Mouse (Mus musculus) embryonic facial prominence, embryonic 10.5 days (tissue): ENCODE results near the gene Nav2. TPM values are rescaled to one million over a fixed set of nuclear protein-coding genes. Genes with fewer than 3 reads are reported as not detected.

Source experiments
- DNase-seq: peaks from one replicate; pipeline ENCODE4 v3.0.0-alpha.2; 2017; ENCODE audit warnings: low spot score
- H3K27ac ChIP-seq: fragments of 300-500 bp; sonication (generic); replicated peaks from 2 replicates; pipeline ENCODE4 v1.5.1; 2016; ENCODE audit warnings: mild to moderate bottlenecking
- H3K27me3 ChIP-seq: fragments of 300-500 bp; sonication (generic); replicated peaks from 2 replicates; pipeline ENCODE4 v1.6.1; 2016; ENCODE audit warnings: low read depth, mild to moderate bottlenecking; ENCODE audit not compliant: poor library complexity, severe bottlenecking
- H3K36me3 ChIP-seq: fragments of 300-500 bp; sonication (generic); replicated peaks from 2 replicates; pipeline ENCODE4 v1.6.1; 2016; ENCODE audit warnings: mild to moderate bottlenecking, moderate library complexity
- H3K4me1 ChIP-seq: fragments of 300-500 bp; sonication (generic); 2 replicates; pipeline ENCODE4 v1.6.1; 2016
- H3K4me3 ChIP-seq: fragments of 300-500 bp; sonication (generic); 2 replicates; pipeline ENCODE4 v1.5.1; 2016; ENCODE audit warnings: mild to moderate bottlenecking, moderate library complexity
- H3K9me3 ChIP-seq: fragments of 300-500 bp; sonication (generic); 2 replicates; pipeline ENCODE4 v1.6.1; 2016; ENCODE audit warnings: mild to moderate bottlenecking
- WGBS: fragments of 180-500 bp; shearing (Covaris S2); methylation state at CpG from one replicate; pipeline ENCODE4 v1.1.7; 2016; 5-methylcytosine and 5-hydroxymethylcytosine counted together
- polyA plus RNA-seq: library from polyadenylated mRNA; unstranded; fragments of >200 nt; fragmentation: Nextera tagmentation; extraction: Ambion mirVana; gene quantifications from 2 replicates; pipeline ENCODE4 v1.2.1, GENCODE M21; 2016

Nav2 gene
- polyA plus RNA-seq, 1 experiment from 2014 or later, result 11.5 TPM

GRCm38 (mm10) chr7:49527495-49527894 is 619.0 kb downstream of the Nav2 start:
- Histone ChIP-seq H3K27ac (peak overlapping the region; percentile 71), H3K9me3 (no peaks in the 10 kb centered on the region), H3K4me3 (peak overlapping the region; percentile 33; the same call in 1 of the 2 replicates), H3K36me3 (no peaks in the 10 kb centered on the region), H3K27me3 (peaks cover 36% of the 10 kb centered on the region), H3K4me1 (peaks cover 61% of the 10 kb centered on the region)
- WGBS, result 18% methylated on average over 4 of the region's 4 CpGs
- peak; percentile 43 for DNase-seq

- Histone ChIP-seq H3K9me3 (no peaks in the 10 kb centered on the region), H3K36me3 (no peaks in the 10 kb centered on the region), H3K27me3 (peaks cover 36% of the 10 kb centered on the region), H3K4me1 (peaks cover 57% of the 10 kb centered on the region), H3K27ac (peak overlapping the region; percentile 71), H3K4me3 (peak overlapping the region; percentile 33; the same call in 1 of the 2 replicates)
- WGBS, result 16% methylated on average over 4 of the region's 4 CpGs
- DNase-seq, result no peak
These were observed 619.4 kb downstream of the Nav2 start for GRCm38 (mm10) chr7:49527925-49528324.

GRCm38 (mm10) chr7:49529498-49529897 is 621.0 kb downstream of the Nav2 start:
- Histone ChIP-seq H3K9me3 (no peaks in the 10 kb centered on the region), H3K4me1 (peaks cover 44% of the 10 kb centered on the region), H3K4me3 (no peak overlapping the region), H3K36me3 (no peaks in the 10 kb centered on the region), H3K27ac (no peak overlapping the region), H3K27me3 (peaks cover 21% of the 10 kb centered on the region)
- no peak for DNase-seq
- WGBS, result 84% methylated on average over 2 of the region's 2 CpGs

GRCm38 (mm10) chr7:49533571-49533970 is 625.1 kb downstream of the Nav2 start:
- Histone ChIP-seq H3K4me3 (no peak overlapping the region), H3K9me3 (no peaks in the 10 kb centered on the region), H3K27me3 (no peaks in the 10 kb centered on the region), H3K4me1 (peaks cover 9% of the 10 kb centered on the region), H3K27ac (no peak overlapping the region), H3K36me3 (0 out of 2 replicates have a peak, but pooled peaks cover 8% of the 10 kb centered on the region)
- 78% methylated on average over 8 of the region's 8 CpGs for WGBS
- DNase-seq, result no peak

- no peak for DNase-seq
- Histone ChIP-seq H3K4me3 (no peak overlapping the region), H3K36me3 (0 out of 2 replicates have a peak, but pooled peaks cover 8% of the 10 kb centered on the region), H3K27me3 (no peaks in the 10 kb centered on the region), H3K9me3 (no peaks in the 10 kb centered on the region), H3K4me1 (peaks cover 5% of the 10 kb centered on the region; the same call in 1 of the 2 replicates), H3K27ac (no peak overlapping the region)
- 86% methylated on average over 6 of the region's 6 CpGs for WGBS
These were observed 625.7 kb downstream of the Nav2 start for GRCm38 (mm10) chr7:49534208-49534607.

- Histone ChIP-seq H3K27ac (no peak overlapping the region), H3K36me3 (0 out of 2 replicates have a peak, but pooled peaks cover 8% of the 10 kb centered on the region), H3K4me1 (peaks cover 11% of the 10 kb centered on the region), H3K4me3 (no peak overlapping the region), H3K27me3 (no peaks in the 10 kb centered on the region), H3K9me3 (no peaks in the 10 kb centered on the region)
- no peak for DNase-seq
- 84% methylated on average over 5 of the region's 5 CpGs for WGBS
These were observed 629.8 kb downstream of the Nav2 start for GRCm38 (mm10) chr7:49538360-49538759.

GRCm38 (mm10) chr7:49540181-49540580 is 631.7 kb downstream of the Nav2 start:
- no peak overlapping the region for H3K27ac ChIP-seq
- no peaks in the 10 kb centered on the region for H3K27me3 ChIP-seq
- H3K4me3 ChIP-seq, result no peak overlapping the region
- no peaks in the 10 kb centered on the region for H3K9me3 ChIP-seq
- WGBS, result 84% methylated on average over 9 of the region's 9 CpGs
- H3K36me3 ChIP-seq, result 0 out of 2 replicates have a peak, but pooled peaks cover 8% of the 10 kb centered on the region
- no peak for DNase-seq
- H3K4me1 ChIP-seq, result peaks cover 23% of the 10 kb centered on the region

- H3K36me3 ChIP-seq, result peaks cover 8% of the 10 kb centered on the region
- H3K27me3 ChIP-seq, result no peaks in the 10 kb centered on the region
- WGBS, result 79% methylated on average over 3 of the region's 3 CpGs
- no peak overlapping the region for H3K27ac ChIP-seq
- peaks cover 30% of the 10 kb centered on the region for H3K4me1 ChIP-seq
- no peak overlapping the region for H3K4me3 ChIP-seq
- H3K9me3 ChIP-seq, result no peaks in the 10 kb centered on the region
- no peak for DNase-seq
These were observed 633.6 kb downstream of the Nav2 start for GRCm38 (mm10) chr7:49542135-49542534.

GRCm38 (mm10) chr7:49544775-49545705 is 636.5 kb downstream of the Nav2 start:
- WGBS, result 23% methylated on average over 11 of the region's 11 CpGs
- no peak for DNase-seq

GRCm38 (mm10) chr7:49545706-49546097 is 637.2 kb downstream of the Nav2 start:
- Histone ChIP-seq H3K4me1 (peaks cover 20% of the 10 kb centered on the region), H3K27ac (peak overlapping the region; percentile 73; the same call in 1 of the 2 replicates), H3K27me3 (no peaks in the 10 kb centered on the region), H3K9me3 (no peaks in the 10 kb centered on the region), H3K36me3 (peaks cover 32% of the 10 kb centered on the region), H3K4me3 (no peak overlapping the region)
- 73% methylated on average over 15 of the region's 15 CpGs for WGBS
- DNase-seq, result no peak

More at GRCm38 (mm10) chr7:49544775-49545705, 636.5 kb downstream of the Nav2 start:
- H3K36me3 ChIP-seq, result peaks cover 32% of the 10 kb centered on the region
- H3K4me1 ChIP-seq, result peaks cover 23% of the 10 kb centered on the region
- H3K9me3 ChIP-seq, result no peaks in the 10 kb centered on the region
- peak overlapping the region; percentile 73 for H3K27ac ChIP-seq
- H3K4me3 ChIP-seq, result no peak overlapping the region
- no peaks in the 10 kb centered on the region for H3K27me3 ChIP-seq

- Histone ChIP-seq H3K9me3 (no peaks in the 10 kb centered on the region), H3K4me3 (no peak overlapping the region), H3K4me1 (peaks cover 31% of the 10 kb centered on the region), H3K27ac (no peak overlapping the region), H3K36me3 (peaks cover 46% of the 10 kb centered on the region), H3K27me3 (no peaks in the 10 kb centered on the region)
- WGBS, result 89% methylated on average over 11 of the region's 11 CpGs
- no peak for DNase-seq
These were observed 639.9 kb downstream of the Nav2 start for GRCm38 (mm10) chr7:49548397-49548796.

GRCm38 (mm10) chr7:49553236-49553981 is 644.9 kb downstream of the Nav2 start:
- 48% methylated on average over 11 of the region's 11 CpGs for WGBS
- H3K27me3 ChIP-seq, result no peaks in the 10 kb centered on the region
- H3K36me3 ChIP-seq, result peaks cover 30% of the 10 kb centered on the region
- H3K4me1 ChIP-seq, result peaks cover 35% of the 10 kb centered on the region
- DNase-seq, result peak; percentile 52
- no peak overlapping the region for H3K4me3 ChIP-seq
- H3K27ac ChIP-seq, result peak overlapping the region; percentile 65
- no peaks in the 10 kb centered on the region for H3K9me3 ChIP-seq
